Mouse (Mus musculus): ENCODE results near the gene Unc13d.

- TF ChIP-seq CTCF (conservative IDR thresholded peaks at IDR 0.05; ENCODE audit: low read length) (no peak), NANOG (IDR thresholded peaks at IDR 0.05; ENCODE audit: borderline replicate concordance, low read length) (no peak), POU5F1 (IDR thresholded peaks at IDR 0.05; ENCODE audit: borderline replicate concordance, low read length) (no peak)
Measured at GRCm38 (mm10) chr11:116086258-116087193, 8.8 kb upstream of the Unc13d start, which contains the start of gene Wbp2.

All from E14TG2a.4 (cell line).